Mouse (Mus musculus) limb, embryonic 15.5 days (tissue): Measurements from ENCODE around the gene Ipo11. TPM values are rescaled to one million over a fixed set of nuclear protein-coding genes. Genes with fewer than 3 reads are reported as not detected.

Experiments used
- ATAC-seq: fragments of 200-750 bp; cut with Nextera tagmentation; 2 replicates; pipeline ENCODE4 v1.8.0; 2017; ENCODE audit warnings: low read depth, moderate TSS enrichment; ENCODE audit not compliant: insufficient number of reproducible peaks, low FRiP score, low TSS enrichment
- H3K27ac ChIP-seq: fragments of 300-500 bp; sonication (generic); 2 replicates; pipeline ENCODE4 v1.5.1; 2015; ENCODE audit warnings: moderate library complexity, mild to moderate bottlenecking, inconsistent platforms
- H3K27me3 ChIP-seq: fragments of 300-500 bp; sonication (generic); 2 replicates; pipeline ENCODE4 v1.6.1; 2015; ENCODE audit warnings: inconsistent platforms
- H3K36me3 ChIP-seq: fragments of 300-500 bp; sonication (generic); 2 replicates; pipeline ENCODE4 v1.6.1; 2015; ENCODE audit warnings: inconsistent platforms
- H3K4me1 ChIP-seq: fragments of 300-500 bp; sonication (generic); 2 replicates; pipeline ENCODE4 v1.6.1; 2015; ENCODE audit warnings: inconsistent platforms
- H3K4me2 ChIP-seq: fragments of 300-500 bp; sonication (generic); 2 replicates; pipeline ENCODE4 v1.6.1; 2015; ENCODE audit warnings: mild to moderate bottlenecking, inconsistent platforms
- H3K4me3 ChIP-seq: fragments of 300-500 bp; sonication (generic); 2 replicates; pipeline ENCODE4 v1.5.1; 2015; ENCODE audit warnings: mild to moderate bottlenecking, inconsistent platforms
- H3K9ac ChIP-seq: fragments of 300-500 bp; sonication (generic); 2 replicates; pipeline ENCODE4 v1.6.1; 2015; ENCODE audit warnings: inconsistent platforms
- H3K9me3 ChIP-seq: fragments of 300-500 bp; sonication (generic); 2 replicates; pipeline ENCODE4 v1.6.1; 2016; ENCODE audit warnings: inconsistent platforms
- WGBS: fragments of 180-500 bp; shearing (Covaris S2); methylation state at CpG from one replicate; pipeline ENCODE4 v1.1.7; 2015; 5-methylcytosine and 5-hydroxymethylcytosine counted together
- polyA plus RNA-seq: library from polyadenylated mRNA; unstranded; fragments of >200 nt; fragmentation: Nextera tagmentation; extraction: Ambion mirVana; gene quantifications from 2 replicates; pipeline ENCODE4 v1.2.1, GENCODE M21; 2015

Gene Ipo11
- 41.2 and 42.4 TPM in 2 replicates for polyA plus RNA-seq

DNA sequence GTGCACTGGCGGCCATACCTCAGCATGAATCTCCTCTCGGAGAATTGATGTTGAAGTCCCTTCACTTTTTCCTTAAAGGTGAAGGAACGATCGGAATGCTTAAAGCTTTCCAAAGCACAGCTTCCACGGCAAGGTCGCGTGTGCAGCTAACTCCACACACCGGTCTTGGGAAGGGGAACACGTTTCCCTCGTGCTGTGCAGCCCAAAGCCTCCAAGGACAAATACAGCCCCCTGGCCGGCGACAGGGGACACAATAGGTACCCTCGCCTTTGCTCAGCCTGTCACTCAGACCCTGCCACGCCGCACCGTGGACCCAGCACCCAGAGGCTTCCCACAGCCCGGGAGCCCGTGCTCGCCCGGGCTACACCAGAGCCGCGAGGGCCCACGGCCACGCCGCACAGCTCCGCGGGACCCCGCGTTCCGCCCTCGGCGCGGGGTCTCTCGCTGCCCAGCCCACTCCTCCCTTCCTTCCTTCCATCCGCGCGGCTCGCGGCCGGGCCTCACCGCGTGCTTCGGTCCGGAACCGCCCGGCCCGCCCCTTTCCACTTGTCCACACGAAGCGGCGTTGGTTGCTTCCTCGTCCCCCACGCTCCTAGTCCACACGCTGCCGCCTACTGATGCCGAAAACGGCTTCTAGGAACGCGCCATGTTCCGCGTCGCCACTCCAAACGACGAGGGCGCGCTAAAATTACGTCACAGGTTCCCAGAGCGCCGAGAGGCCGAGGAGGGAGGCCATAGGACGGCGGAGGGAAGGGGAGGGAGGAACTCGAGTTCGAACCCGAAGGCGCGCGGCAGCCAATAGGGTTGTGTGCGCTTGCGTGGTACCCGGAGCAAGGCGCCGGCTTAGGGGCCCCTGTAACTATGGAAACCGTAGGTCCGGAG is at the start of gene Ipo11:
Gene Ipo11, minus strand, starts transcription at position 703 of the 882 bp plus-strand sequence.
- Histone ChIP-seq H3K36me3 (no peaks in the 10 kb centered on the region), H3K27ac (peak within 1 kb of the TSS; percentile 86), H3K27me3 (no peaks in the 10 kb centered on the region), H3K4me1 (no peaks in the 10 kb centered on the region; the same call in 1 of the 2 replicates), H3K4me2 (peak within 1 kb of the TSS; percentile 69), H3K4me3 (peak within 1 kb of the TSS; percentile 100), H3K9ac (peak within 1 kb of the TSS; percentile 89), H3K9me3 (no peaks in the 10 kb centered on the region)
- ATAC-seq = peak; percentile 94
- WGBS = under 1% methylated on average over 84 of the region's 84 CpGs

DNA sequence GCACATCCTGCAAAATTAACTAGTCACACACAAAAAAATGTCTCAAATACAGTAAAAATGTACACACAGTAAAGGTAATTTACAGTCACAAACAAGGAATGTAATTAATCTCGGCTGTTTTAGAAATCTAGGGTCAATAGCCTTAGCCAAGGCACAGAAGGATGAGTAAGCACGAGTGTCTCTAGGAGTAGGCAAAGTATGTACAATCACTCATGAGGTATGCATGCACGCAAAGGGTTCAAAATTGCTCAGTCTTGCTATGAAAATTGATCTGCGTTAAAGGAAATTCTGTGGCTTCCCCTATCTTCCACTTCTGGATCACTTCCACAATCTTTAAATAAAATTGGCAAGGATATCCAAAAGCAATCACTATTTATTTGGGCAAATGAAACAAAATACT is 24.7 kb upstream of the Ipo11 start:
- no peak overlapping the region for H3K9ac ChIP-seq
- no peak overlapping the region for H3K4me3 ChIP-seq
- H3K9me3 ChIP-seq = no peaks in the 10 kb centered on the region
- peaks cover 39% of the 10 kb centered on the region for H3K36me3 ChIP-seq
- 86% methylated on average over 4 of the region's 4 CpGs for WGBS
- ATAC-seq = no peak
- no peaks in the 10 kb centered on the region for H3K27me3 ChIP-seq
- H3K4me1 ChIP-seq = no peaks in the 10 kb centered on the region
- no peak overlapping the region for H3K27ac ChIP-seq
- no peak overlapping the region for H3K4me2 ChIP-seq

DNA sequence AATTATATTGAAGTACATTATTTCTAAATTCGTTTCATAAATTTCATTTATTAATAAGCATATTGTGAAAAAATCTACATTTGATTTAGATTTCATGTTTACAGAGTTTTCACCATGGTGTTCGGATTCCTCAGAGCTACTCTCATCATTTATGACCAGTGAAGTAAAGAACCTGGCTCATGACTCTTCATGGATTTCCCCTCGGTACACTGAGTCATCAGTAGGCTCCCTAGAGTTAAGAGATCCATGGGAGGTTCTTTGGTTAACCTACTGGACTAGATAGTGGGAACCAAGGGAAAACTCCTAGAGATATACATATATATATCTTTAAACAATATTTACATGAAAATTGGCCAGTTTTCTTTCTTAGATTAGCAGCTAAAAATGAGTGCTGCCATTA is 23.8 kb upstream of the Ipo11 start:
- Histone ChIP-seq H3K4me1 (no peaks in the 10 kb centered on the region), H3K9ac (no peak overlapping the region), H3K36me3 (peaks cover 46% of the 10 kb centered on the region), H3K9me3 (no peaks in the 10 kb centered on the region), H3K27ac (no peak overlapping the region), H3K4me2 (no peak overlapping the region), H3K4me3 (no peak overlapping the region), H3K27me3 (no peaks in the 10 kb centered on the region)
- 88% methylated on average over 3 of the region's 3 CpGs for WGBS
- no peak for ATAC-seq

DNA sequence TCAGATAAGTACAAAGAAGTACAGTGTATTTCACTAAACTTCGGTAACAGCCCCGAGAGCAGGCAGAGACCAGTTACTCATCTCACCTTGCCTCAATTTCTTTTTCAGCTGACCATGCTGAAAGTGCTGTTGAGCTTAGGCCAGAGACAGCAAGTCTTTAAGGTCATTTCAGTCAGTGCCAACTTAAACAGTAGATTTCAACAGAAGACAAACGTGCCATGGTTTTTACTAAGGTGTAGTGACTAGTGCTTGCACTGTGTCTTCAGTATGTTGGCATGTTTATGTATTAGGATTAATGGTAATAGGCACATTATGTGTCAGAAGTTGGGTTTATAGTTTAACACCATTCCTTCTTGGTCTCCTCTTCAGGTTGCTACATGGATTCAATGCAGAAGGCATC is 21.5 kb upstream of the Ipo11 start:
- no peak overlapping the region for H3K27ac ChIP-seq
- no peaks in the 10 kb centered on the region for H3K9me3 ChIP-seq
- H3K27me3 ChIP-seq = no peaks in the 10 kb centered on the region
- H3K4me3 ChIP-seq = no peak overlapping the region
- ATAC-seq = no peak
- WGBS = 78% methylated on average over 3 of the region's 3 CpGs
- H3K4me2 ChIP-seq = no peak overlapping the region
- no peak overlapping the region for H3K9ac ChIP-seq
- H3K36me3 ChIP-seq = peaks cover 49% of the 10 kb centered on the region
- H3K4me1 ChIP-seq = no peaks in the 10 kb centered on the region

DNA sequence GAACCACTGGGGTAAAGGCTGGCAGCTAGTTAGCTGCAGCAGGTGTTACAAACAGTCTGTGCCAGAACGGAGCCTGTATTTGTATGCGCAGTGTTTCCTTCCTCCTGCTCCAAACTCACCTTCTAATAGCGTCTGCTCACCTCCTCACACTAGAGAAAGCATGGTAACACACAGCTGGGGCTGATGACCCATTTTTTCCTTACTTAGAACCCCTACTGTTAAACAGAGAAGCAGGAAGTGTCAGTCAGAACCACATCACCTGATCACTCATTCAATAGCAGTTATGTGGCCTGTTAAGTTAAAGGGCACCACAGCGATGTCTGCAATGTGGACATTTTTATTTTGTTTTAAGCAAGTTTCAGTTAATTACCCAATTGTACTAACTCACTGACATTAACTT is 20.8 kb upstream of the Ipo11 start:
- peaks cover 52% of the 10 kb centered on the region for H3K36me3 ChIP-seq
- ATAC-seq = no peak

DNA sequence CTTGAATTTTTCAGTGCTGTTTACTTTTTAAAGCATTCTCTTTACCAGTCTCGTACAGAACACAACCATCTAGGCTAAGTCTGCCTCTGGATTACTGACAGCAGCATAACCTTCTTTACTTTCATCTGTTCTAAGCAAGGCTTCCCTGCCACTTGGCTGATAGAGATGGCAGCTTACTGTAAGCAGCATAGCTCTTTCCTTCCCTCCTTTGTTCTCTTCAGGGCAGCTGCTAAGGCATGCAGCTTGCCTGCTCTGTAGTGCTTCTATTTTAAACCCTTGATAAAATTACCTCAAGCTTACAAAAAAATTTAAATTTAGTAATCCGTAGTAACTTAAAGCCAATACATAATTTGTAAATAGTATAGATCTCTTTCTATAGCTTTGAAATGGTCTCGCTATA is 18.1 kb upstream of the Ipo11 start:
- Histone ChIP-seq H3K4me1 (no peaks in the 10 kb centered on the region), H3K27ac (no peak overlapping the region), H3K36me3 (peaks cover 59% of the 10 kb centered on the region), H3K9me3 (no peaks in the 10 kb centered on the region), H3K27me3 (no peaks in the 10 kb centered on the region), H3K9ac (no peak overlapping the region), H3K4me3 (no peak overlapping the region), H3K4me2 (no peak overlapping the region)
- ATAC-seq = no peak
- 88% methylated on average over 3 of the region's 3 CpGs for WGBS

More for the DNA sequence above, 20.8 kb upstream of the Ipo11 start:
- WGBS = 82% methylated on average over 4 of the region's 4 CpGs
- no peak overlapping the region for H3K4me2 ChIP-seq
- H3K4me1 ChIP-seq = no peaks in the 10 kb centered on the region
- H3K9ac ChIP-seq = no peak overlapping the region
- H3K9me3 ChIP-seq = no peaks in the 10 kb centered on the region
- no peak overlapping the region for H3K4me3 ChIP-seq
- no peaks in the 10 kb centered on the region for H3K27me3 ChIP-seq
- no peak overlapping the region for H3K27ac ChIP-seq

DNA sequence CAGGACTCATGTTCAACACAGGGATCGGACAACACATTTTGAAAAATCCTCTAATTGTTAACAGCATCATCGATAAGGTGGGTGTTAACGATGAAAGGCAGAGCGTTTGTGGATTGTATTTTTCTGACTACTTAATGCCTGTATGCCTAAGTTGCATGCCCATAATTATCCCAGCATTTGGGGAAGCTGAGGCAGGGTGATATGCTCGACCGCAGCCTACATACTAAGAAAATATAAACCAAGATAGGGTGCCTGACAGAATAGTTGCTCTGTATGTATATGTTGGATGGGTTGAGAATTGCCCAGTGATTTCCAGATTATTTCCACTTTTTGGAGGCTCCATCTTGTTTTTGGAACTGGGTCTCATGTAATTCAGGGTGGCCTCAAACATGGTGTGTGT is 10.8 kb upstream of the Ipo11 start:
- peak overlapping the region; percentile 90; the same call in 1 of the 2 replicates for H3K27ac ChIP-seq
- H3K9me3 ChIP-seq = no peaks in the 10 kb centered on the region
- 5% methylated on average over 6 of the region's 6 CpGs for WGBS
- peak overlapping the region; percentile 70 for H3K4me3 ChIP-seq
- H3K4me2 ChIP-seq = peak overlapping the region; percentile 52
- peak overlapping the region; percentile 93 for H3K9ac ChIP-seq
- H3K36me3 ChIP-seq = peaks cover 21% of the 10 kb centered on the region
- H3K4me1 ChIP-seq = peaks cover 11% of the 10 kb centered on the region
- no peak for ATAC-seq
- H3K27me3 ChIP-seq = no peaks in the 10 kb centered on the region

DNA sequence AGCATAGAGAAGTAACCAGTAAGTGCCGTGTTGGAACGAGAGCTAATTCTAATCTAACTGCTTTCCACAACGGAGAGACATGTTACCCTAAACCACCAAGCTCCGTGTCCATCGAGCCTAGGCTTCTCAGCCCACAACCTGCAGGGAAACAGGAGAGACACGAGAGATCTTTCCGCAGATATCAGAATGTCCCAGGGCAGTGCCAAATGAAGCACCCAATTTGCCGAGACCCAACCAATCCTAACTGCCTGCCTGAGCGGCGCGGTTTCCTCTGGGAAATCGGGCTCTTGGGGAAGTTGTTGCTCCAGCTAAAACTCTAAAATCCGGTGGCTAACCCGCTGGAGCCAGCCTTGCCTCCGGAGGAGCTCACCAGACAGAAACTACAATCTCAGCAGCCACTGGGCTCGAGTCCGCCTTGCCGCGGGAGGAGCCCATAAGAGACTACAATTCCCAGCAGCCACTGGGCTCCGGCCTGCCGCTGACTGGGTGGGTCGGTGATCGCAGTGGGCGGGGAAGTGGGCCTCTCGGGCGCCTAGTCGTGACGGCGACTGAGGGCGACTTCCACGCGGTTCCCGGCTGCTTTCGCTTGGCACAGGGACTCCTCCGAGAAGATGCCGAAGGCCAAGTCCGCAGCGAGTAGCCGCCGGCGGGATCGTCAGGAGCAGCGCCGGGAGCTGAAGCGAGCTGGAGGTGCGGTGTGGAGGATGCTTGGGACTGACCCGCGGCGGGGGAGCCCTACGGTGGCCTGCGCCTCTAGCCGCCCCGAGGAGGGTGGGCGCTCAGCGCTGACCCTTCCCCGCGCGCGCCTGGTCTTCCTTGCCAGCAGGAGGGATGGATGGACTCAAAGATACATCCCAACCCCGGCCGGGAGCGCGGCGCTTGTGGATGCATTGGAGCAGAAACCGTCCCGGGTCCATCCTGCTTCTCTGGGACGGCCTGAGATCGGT is 10.1 kb upstream of the Ipo11 start, which contains the start of gene Dimt1:
Gene Dimt1, plus strand, starts transcription at position 534 of the 947 bp plus-strand sequence.
- peak within 1 kb of the TSS; percentile 70 for H3K4me3 ChIP-seq
- peaks cover 11% of the 10 kb centered on the region for H3K4me1 ChIP-seq
- under 1% methylated on average over 68 of the region's 68 CpGs for WGBS
- peak within 1 kb of the TSS; percentile 52 for H3K4me2 ChIP-seq
- H3K27me3 ChIP-seq = no peaks in the 10 kb centered on the region
- peak within 1 kb of the TSS; percentile 93 for H3K9ac ChIP-seq
- H3K27ac ChIP-seq = peak within 1 kb of the TSS; percentile 90
- ATAC-seq = peak; percentile 98
- no peaks in the 10 kb centered on the region for H3K9me3 ChIP-seq
- peaks cover 17% of the 10 kb centered on the region for H3K36me3 ChIP-seq

DNA sequence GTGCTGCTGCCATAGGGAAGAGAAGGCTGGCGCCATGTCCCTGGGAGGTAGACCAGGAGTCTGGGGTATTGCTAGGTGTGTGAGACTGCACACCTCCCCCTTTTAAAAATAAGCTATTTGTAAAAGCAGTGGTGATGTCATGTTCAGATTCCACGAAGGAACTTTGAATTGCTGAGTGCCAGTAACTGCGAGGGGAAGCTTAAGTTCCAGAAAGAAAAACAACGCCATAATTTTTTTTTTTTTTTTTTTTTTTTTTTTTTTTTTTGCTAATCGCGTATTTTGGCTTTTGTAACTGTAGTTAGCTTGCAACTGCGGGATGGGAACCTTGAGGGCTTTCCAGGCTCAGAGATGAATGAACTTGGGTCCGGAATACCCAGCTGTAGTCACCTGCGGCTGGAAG is 8.8 kb upstream of the Ipo11 start:
- no peak overlapping the region for H3K27ac ChIP-seq
- H3K9ac ChIP-seq = no peak overlapping the region
- H3K27me3 ChIP-seq = no peaks in the 10 kb centered on the region
- no peak for ATAC-seq
- no peaks in the 10 kb centered on the region for H3K9me3 ChIP-seq
- H3K4me1 ChIP-seq = peaks cover 11% of the 10 kb centered on the region
- 84% methylated on average over 9 of the region's 9 CpGs for WGBS
- H3K4me3 ChIP-seq = no peak overlapping the region
- no peak overlapping the region for H3K4me2 ChIP-seq
- H3K36me3 ChIP-seq = peaks cover 9% of the 10 kb centered on the region

DNA sequence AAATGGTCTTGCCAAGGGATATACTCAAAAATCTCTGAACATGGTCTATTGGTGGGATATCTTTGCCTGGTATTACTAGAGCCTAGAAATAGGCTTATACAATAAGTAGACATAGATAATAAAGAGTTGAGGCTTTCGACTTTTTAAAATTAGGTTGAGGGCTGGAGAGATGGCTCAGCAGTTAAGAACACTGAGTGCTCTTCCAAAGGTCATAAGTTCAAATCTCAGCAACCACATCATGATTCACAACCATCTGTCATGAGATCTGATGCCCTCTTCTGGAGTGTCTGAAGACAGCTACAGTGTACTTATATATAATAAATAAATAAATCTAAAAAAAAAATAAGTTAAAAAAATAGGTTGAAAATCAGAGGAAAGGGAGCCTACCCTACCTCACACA is 6.0 kb upstream of the Ipo11 start:
- Histone ChIP-seq H3K4me2 (no peak overlapping the region), H3K4me3 (no peak overlapping the region), H3K27ac (no peak overlapping the region), H3K9ac (no peak overlapping the region), H3K27me3 (no peaks in the 10 kb centered on the region), H3K36me3 (no peaks in the 10 kb centered on the region), H3K4me1 (peaks cover 2% of the 10 kb centered on the region; the same call in 1 of the 2 replicates), H3K9me3 (no peaks in the 10 kb centered on the region)
- WGBS = 94% methylated on average over 1 of the region's 1 CpGs
- no peak for ATAC-seq

DNA sequence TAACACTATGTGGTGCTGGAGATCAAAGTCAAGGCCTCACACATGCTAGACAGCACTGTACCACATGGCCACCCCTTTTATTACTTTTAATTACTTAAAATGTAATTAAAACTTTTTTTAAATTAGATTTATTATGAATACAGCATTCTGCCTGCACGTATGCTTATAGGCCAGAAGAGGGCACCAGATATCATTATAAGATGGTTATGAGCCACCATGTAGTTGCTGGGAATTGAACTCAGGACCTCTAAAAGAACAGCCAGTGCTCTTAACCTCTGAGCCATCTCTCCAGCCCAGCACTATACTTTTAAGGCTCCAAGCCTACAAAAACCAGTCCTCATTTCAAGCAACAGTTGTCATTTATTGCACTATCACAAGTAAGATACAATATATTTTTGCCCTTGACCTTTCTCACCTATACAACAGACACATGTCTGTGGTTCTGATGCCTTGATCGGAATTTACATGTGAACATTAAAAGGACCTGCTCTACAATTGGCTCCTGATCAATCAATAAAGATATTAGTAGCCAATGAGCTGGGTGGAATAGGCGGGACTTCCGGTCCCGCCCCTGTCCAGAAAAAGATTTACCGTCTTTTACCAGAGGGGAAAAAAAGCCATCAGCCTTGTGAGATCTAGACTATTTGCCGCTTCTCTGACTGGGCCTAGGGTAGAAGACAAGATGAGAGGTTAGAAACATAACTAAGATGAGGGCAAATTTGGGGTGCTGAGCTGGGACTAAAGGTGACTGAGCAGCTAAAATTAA is 4.6 kb upstream of the Ipo11 start:
- no peak overlapping the region for H3K27ac ChIP-seq
- no peak overlapping the region for H3K4me2 ChIP-seq
- ATAC-seq = no peak
- H3K27me3 ChIP-seq = no peaks in the 10 kb centered on the region
- H3K9me3 ChIP-seq = no peaks in the 10 kb centered on the region
- no peaks in the 10 kb centered on the region for H3K4me1 ChIP-seq
- H3K36me3 ChIP-seq = no peaks in the 10 kb centered on the region
- no peak overlapping the region for H3K4me3 ChIP-seq
- 29% methylated on average over 7 of the region's 7 CpGs for WGBS
- no peak overlapping the region for H3K9ac ChIP-seq
